Mouse (Mus musculus) cerebellum, adult 11 months (tissue): ENCODE measurements around the gene Gm49366.
"Not testable (repeated sequence)": the region's sequence is repeated elsewhere in the genome, so short reads cannot be mapped to it uniquely, and the experiment has no call there.

Experiments
- DNase-seq: peaks from one replicate; pipeline ENCODE4 v3.0.0; 2022

Gm49366 gene

GRCm38 (mm10) chr12:84033302-84033701, 5.4 kb upstream of the Gm49366 start:
- DNase-seq: not testable (repeated sequence)

- DNase-seq: no peak
Observed at GRCm38 (mm10) chr12:84034108-84034507, 4.6 kb upstream of the Gm49366 start.

- DNase-seq: peak; percentile 24
Observed at GRCm38 (mm10) chr12:84038241-84038640, 494 bp upstream of the Gm49366 start, which contains the start of gene Acot4. Gene Acot4, plus strand, starts transcription at chr12:84038379.

GRCm38 (mm10) chr12:84042248-84042647, 3.5 kb downstream of the Gm49366 start:
- DNase-seq: no peak

GRCm38 (mm10) chr12:84044045-84044444, 5.3 kb downstream of the Gm49366 start:
- no peak for DNase-seq

GRCm38 (mm10) chr12:84046906-84047305, 8.2 kb downstream of the Gm49366 start:
- DNase-seq: no peak

- DNase-seq: not testable (repeated sequence)
Observed at GRCm38 (mm10) chr12:84050744-84051143, 12.0 kb downstream of the Gm49366 start.

- no peak for DNase-seq
Observed at GRCm38 (mm10) chr12:84051937-84052474, 13.3 kb downstream of the Gm49366 start, which contains the start of gene Acot3. Gene Acot3, plus strand, starts transcription at chr12:84052144.

GRCm38 (mm10) chr12:84052609-84053008, 13.9 kb downstream of the Gm49366 start:
- no peak for DNase-seq

- DNase-seq: peak; percentile 8
Observed at GRCm38 (mm10) chr12:84053173-84053572, 14.4 kb downstream of the Gm49366 start.

GRCm38 (mm10) chr12:84053679-84054391, 15.1 kb downstream of the Gm49366 start:
- DNase-seq: peak; percentile 10

GRCm38 (mm10) chr12:84060946-84061345, 22.2 kb downstream of the Gm49366 start:
- no peak for DNase-seq

- DNase-seq: no peak
Observed at GRCm38 (mm10) chr12:84062336-84062735, 23.6 kb downstream of the Gm49366 start.

- DNase-seq: no peak
Observed at GRCm38 (mm10) chr12:84063228-84063627, 24.5 kb downstream of the Gm49366 start.

GRCm38 (mm10) chr12:84063833-84064232, 25.1 kb downstream of the Gm49366 start:
- DNase-seq: no peak

GRCm38 (mm10) chr12:84064621-84065020, 25.9 kb downstream of the Gm49366 start:
- no peak for DNase-seq

- DNase-seq: no peak
Observed at GRCm38 (mm10) chr12:84067752-84068151, 29.0 kb downstream of the Gm49366 start.

- no peak for DNase-seq
Observed at GRCm38 (mm10) chr12:84068296-84068695, 29.6 kb downstream of the Gm49366 start.

GRCm38 (mm10) chr12:84068986-84069385, 30.3 kb downstream of the Gm49366 start, which contains the start of gene Acot5:
Gene Acot5, plus strand, starts transcription at chr12:84069325.
- no peak for DNase-seq

GRCm38 (mm10) chr12:84069582-84069981, 30.8 kb downstream of the Gm49366 start:
- DNase-seq: peak; percentile 34

- no peak for DNase-seq
Observed at GRCm38 (mm10) chr12:84071696-84072095, 33.0 kb downstream of the Gm49366 start.

- DNase-seq: no peak
Observed at GRCm38 (mm10) chr12:84077371-84077990, 38.7 kb downstream of the Gm49366 start.

- no peak for DNase-seq
Observed at GRCm38 (mm10) chr12:84083842-84084241, 45.1 kb downstream of the Gm49366 start.

- DNase-seq: no peak
Observed at GRCm38 (mm10) chr12:84084581-84084980, 45.8 kb downstream of the Gm49366 start.
